Mouse (Mus musculus): ENCODE results near the gene Las1l. TPM values are rescaled to one million over a fixed set of nuclear protein-coding genes. Genes with fewer than 3 reads are reported as not detected.
"Not testable (repeated sequence)": the region's sequence is repeated elsewhere in the genome, so short reads cannot be mapped to it uniquely, and the experiment has no call there.

The Las1l gene
- total and polyA plus RNA-seq, 3 experiments = 35.1 to 86.3 TPM; not detected in 1

DNA sequence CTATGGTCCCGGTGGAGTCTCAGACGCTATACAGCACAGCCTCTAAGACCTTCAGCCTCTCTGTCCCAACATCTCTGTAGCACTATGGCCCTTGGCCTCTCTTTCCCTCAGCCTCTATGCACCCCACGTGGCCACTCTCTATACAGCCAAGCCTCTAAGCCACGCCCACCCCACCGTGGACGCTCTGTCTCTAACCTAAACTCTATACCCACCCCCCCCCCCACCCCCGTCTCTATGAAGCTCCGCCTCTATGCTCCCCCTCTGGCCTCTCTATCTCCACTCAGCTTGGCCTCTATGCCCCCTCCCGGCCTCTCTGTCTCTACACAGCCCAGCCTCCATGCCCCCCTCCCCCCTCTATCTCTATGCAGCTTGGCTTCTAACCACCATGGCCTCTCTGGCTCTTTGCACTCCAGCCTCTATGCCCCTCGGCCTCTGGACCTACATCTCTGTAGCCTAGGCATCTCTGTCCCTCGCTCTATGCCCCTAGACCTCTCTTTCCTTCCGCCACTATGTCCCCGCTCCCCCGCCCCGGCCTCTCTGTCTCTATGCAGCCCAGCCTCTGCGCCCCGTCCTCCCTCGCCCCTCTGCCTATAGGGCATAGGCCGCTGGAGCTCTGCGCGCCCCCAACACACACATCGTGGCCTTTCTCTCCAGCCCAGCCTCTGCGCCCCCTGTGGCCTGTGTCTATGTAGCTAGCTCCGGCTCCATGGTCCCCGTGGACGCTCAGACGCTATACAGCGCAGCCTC, 11.3 kb upstream of the Las1l start (continued):
- TF ChIP-seq BHLHE40 (IDR thresholded peaks at IDR 0.05; ENCODE audit: borderline replicate concordance, low read depth, low read length) (no peak), TAL1 (IDR thresholded peaks at IDR 0.05; ENCODE audit: low read length) (no peak), CTCF (IDR thresholded peaks at IDR 0.05 in 2 of 3, conservative IDR thresholded peaks at IDR 0.05 in 1 of 3; ENCODE audit: control insufficient read depth in 1 of 3, insufficient read depth in 1 of 3, low read depth in 2 of 3, low read length in 3 of 3, poor library complexity in 1 of 3, severe bottlenecking in 1 of 3) (peak in 1 of 3 experiments; percentile 9; a peak in 1 of 6 replicates)

DNA sequence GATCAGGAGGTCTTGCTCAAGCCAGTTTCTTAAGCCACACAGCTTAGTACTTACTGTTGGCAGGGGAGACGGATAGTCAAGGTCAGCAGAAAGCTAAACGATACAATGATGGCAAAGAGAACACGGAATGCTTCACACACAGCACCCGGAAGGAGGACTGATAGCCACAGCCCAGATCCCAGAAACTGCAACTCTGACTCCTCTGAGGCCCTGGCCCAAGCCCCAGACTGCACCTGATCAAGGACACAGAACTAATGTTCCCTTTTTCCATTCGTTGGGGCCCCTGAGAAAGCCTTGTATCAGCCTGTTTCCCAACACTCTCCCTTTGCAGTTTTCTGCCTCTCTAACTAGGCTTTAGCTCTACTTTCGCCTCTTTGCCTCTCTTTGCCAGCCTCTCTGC, 8.3 kb upstream of the Las1l start:
- no peaks in the 10 kb centered on the region for H3K36me3 ChIP-seq (ENCODE audit: control insufficient read depth in 1 of 2, insufficient read depth in 2 of 2, low read length in 2 of 2)
- no peak overlapping the region for H3K9ac ChIP-seq (ENCODE audit: control insufficient read depth, low read depth, low read length, poor library complexity, severe bottlenecking)
- H3K27ac ChIP-seq (ENCODE audit: control insufficient read depth, low read depth, low read length) = no peak overlapping the region
- H3K4me3 ChIP-seq (ENCODE audit: control insufficient read depth in 1 of 2, insufficient read depth in 1 of 2, low read depth in 2 of 2, low read length in 2 of 2) = no peak overlapping the region
- H3K27me3 ChIP-seq (ENCODE audit: control insufficient read depth in 1 of 2, insufficient read depth in 2 of 2, low read length in 2 of 2) = no peaks in the 10 kb centered on the region
- peaks cover 0 to 10% of the 10 kb centered on the region in 2 experiments; a peak in 2 of 4 replicates for H3K4me1 ChIP-seq (ENCODE audit: control insufficient read depth in 1 of 2, insufficient read depth in 2 of 2, low read length in 2 of 2)
- H3K79me2 ChIP-seq (ENCODE audit: control insufficient read depth, insufficient read depth, low read length, poor library complexity) = no peaks in the 10 kb centered on the region; the same call in 1 of the 2 replicates
- H3K9me3 ChIP-seq (replicated peaks; ENCODE audit: insufficient read depth, low read length) = no peaks in the 10 kb centered on the region
- DNase-seq (ENCODE audit: low read depth, low spot score) = no peak
- TF ChIP-seq GABPA (IDR thresholded peaks at IDR 0.05; ENCODE audit: low read depth, low read length) (no peak), SMC3 (IDR thresholded peaks at IDR 0.05; ENCODE audit: low read depth, low read length) (no peak), EP300 (IDR thresholded peaks at IDR 0.05; ENCODE audit: low read depth in 1 of 2, low read length in 2 of 2) (no peak)

GRCm38 (mm10) chrX:95963366-95963765, 6.6 kb upstream of the Las1l start:
- H3K79me2 ChIP-seq (ENCODE audit: control insufficient read depth, insufficient read depth, low read length, poor library complexity) = no peaks in the 10 kb centered on the region; the same call in 1 of the 2 replicates
- DNase-seq (ENCODE audit: low read depth, low spot score) = no peak
- H3K4me3 ChIP-seq (ENCODE audit: control insufficient read depth in 1 of 2, insufficient read depth in 1 of 2, low read depth in 2 of 2, low read length in 2 of 2) = no peak overlapping the region
- no peak for TF ChIP-seq TBP (IDR thresholded peaks at IDR 0.05; ENCODE audit: low read depth, low read length)
- TF ChIP-seq NRF1 (IDR thresholded peaks at IDR 0.05; ENCODE audit: insufficient read depth, low read depth, low read length, poor library complexity, severe bottlenecking) = no peak
- no peak for TF ChIP-seq UBTF (IDR thresholded peaks at IDR 0.05; ENCODE audit: borderline replicate concordance, insufficient read depth, low read depth, low read length)
- TF ChIP-seq KAT2A (conservative IDR thresholded peaks at IDR 0.05; ENCODE audit: low read depth, low read length) = no peak
- TF ChIP-seq MAX (IDR thresholded peaks at IDR 0.05; ENCODE audit: low read length) = no peak
- TF ChIP-seq ZKSCAN1 (IDR thresholded peaks at IDR 0.05; ENCODE audit: low read depth, low read length) = no peak
- TF ChIP-seq USF1 (IDR thresholded peaks at IDR 0.05; ENCODE audit: low read depth, low read length) = no peak
- TF ChIP-seq MEF2A (IDR thresholded peaks at IDR 0.05; ENCODE audit: extremely low read depth, insufficient replicate concordance, low read depth, low read length, poor library complexity, severe bottlenecking) = no peak
- TF ChIP-seq ZNF384 (IDR thresholded peaks at IDR 0.05; ENCODE audit: low read depth, low read length) = no peak
- TF ChIP-seq ETS1 (IDR thresholded peaks at IDR 0.05; ENCODE audit: low read depth, low read length) = no peak
- TF ChIP-seq BHLHE40 (IDR thresholded peaks at IDR 0.05; ENCODE audit: borderline replicate concordance, low read depth, low read length) = no peak
- TF ChIP-seq CTCF (IDR thresholded peaks at IDR 0.05 in 2 of 3, conservative IDR thresholded peaks at IDR 0.05 in 1 of 3; ENCODE audit: control insufficient read depth in 1 of 3, insufficient read depth in 1 of 3, low read depth in 2 of 3, low read length in 3 of 3, poor library complexity in 1 of 3, severe bottlenecking in 1 of 3) = no peak
- no peak for TF ChIP-seq ELF1 (IDR thresholded peaks at IDR 0.05; ENCODE audit: low read depth, low read length)
- TF ChIP-seq RCOR1 (IDR thresholded peaks at IDR 0.05; ENCODE audit: low read depth, low read length) = no peak
- TF ChIP-seq USF2 (IDR thresholded peaks at IDR 0.05; ENCODE audit: borderline replicate concordance in 1 of 2, insufficient read depth in 1 of 2, low read depth in 1 of 2, low read length in 2 of 2) = no peak
- TF ChIP-seq NELFE (IDR thresholded peaks at IDR 0.05; ENCODE audit: low read depth, low read length) = no peak
- no peaks in the 10 kb centered on the region for H3K36me3 ChIP-seq (ENCODE audit: control insufficient read depth in 1 of 2, insufficient read depth in 2 of 2, low read length in 2 of 2)
- H3K9me3 ChIP-seq (replicated peaks; ENCODE audit: insufficient read depth, low read length) = no peaks in the 10 kb centered on the region
- H3K27me3 ChIP-seq (ENCODE audit: control insufficient read depth in 1 of 2, insufficient read depth in 2 of 2, low read length in 2 of 2) = no peaks in the 10 kb centered on the region
- peaks cover 0 to 6% of the 10 kb centered on the region in 2 experiments; a peak in 1 of 4 replicates for H3K4me1 ChIP-seq (ENCODE audit: control insufficient read depth in 1 of 2, insufficient read depth in 2 of 2, low read length in 2 of 2)
- H3K9ac ChIP-seq (ENCODE audit: control insufficient read depth, low read depth, low read length, poor library complexity, severe bottlenecking) = no peak overlapping the region
- H3K27ac ChIP-seq (ENCODE audit: control insufficient read depth, low read depth, low read length) = no peak overlapping the region

DNA sequence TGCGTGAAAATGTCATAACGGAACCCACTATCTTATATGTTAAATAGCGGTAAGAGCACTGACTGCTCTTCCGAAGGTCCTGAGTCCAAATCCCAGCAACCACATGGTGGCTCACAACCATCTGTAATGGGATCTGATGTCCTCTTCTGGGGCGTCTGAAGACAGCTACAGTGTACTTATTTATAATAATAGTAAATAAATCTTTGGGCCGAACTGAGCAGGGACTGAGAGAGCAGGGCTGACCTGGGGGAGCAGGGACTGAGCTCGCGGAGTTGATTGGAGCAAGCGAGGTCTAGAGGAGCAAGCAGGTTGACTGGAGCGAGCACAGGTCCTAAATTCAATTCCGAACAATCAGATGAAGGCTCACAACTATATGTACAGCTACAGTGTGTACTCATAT, 699 bp upstream of the Las1l start:
- Histone ChIP-seq H3K79me2 (ENCODE audit: control insufficient read depth, insufficient read depth, low read length, poor library complexity) (peaks cover 16% of the 10 kb centered on the region), H3K4me3 (ENCODE audit: control insufficient read depth in 1 of 2, insufficient read depth in 1 of 2, low read depth in 2 of 2, low read length in 2 of 2) (peak overlapping the region; percentile 56 to 63), H3K27ac (ENCODE audit: control insufficient read depth, low read depth, low read length) (peak overlapping the region; percentile 60), H3K9ac (ENCODE audit: control insufficient read depth, low read depth, low read length, poor library complexity, severe bottlenecking) (peak overlapping the region; percentile 65)
- not testable (repeated sequence) for H3K4me1 ChIP-seq (ENCODE audit: control insufficient read depth in 1 of 2, insufficient read depth in 2 of 2, low read length in 2 of 2); H3K36me3 ChIP-seq (ENCODE audit: control insufficient read depth in 1 of 2, insufficient read depth in 2 of 2, low read length in 2 of 2); H3K27me3 ChIP-seq (ENCODE audit: control insufficient read depth in 1 of 2, insufficient read depth in 2 of 2, low read length in 2 of 2); H3K9me3 ChIP-seq (replicated peaks; ENCODE audit: insufficient read depth, low read length)
- DNase-seq (ENCODE audit: low read depth, low spot score) = peak; percentile 43
